Mouse (Mus musculus) inflammation-experienced regulatory T-cells (primary cell): ENCODE results near the gene Cylc1. TPM values are rescaled to one million over a fixed set of nuclear protein-coding genes. Genes with fewer than 3 reads are reported as not detected.

Experiments
- polyA plus RNA-seq, 2 experiments: library from polyadenylated mRNA; unstranded; fragments of 100-300 nt; shearing (Covaris generic); gene quantifications; one replicate each; pipeline ENCODE4 v1.2.1; 2017

The Cylc1 gene
- polyA plus RNA-seq, result not detected

GRCm38 (mm10) chrX:111110118-111110517, at the start of gene Cylc1:
Gene Cylc1 (plus strand): TSS chrX:111110418.

GRCm38 (mm10) chrX:111168040-111168439, 57.8 kb downstream of the Cylc1 start, which contains the start of gene Gm10112:
Gene Gm10112 (plus strand): TSS chrX:111168340.

Other genes starting within 250 kb of the Cylc1 start
- gene Gm10112, start 57.9 kb downstream of the Cylc1 start, polyA plus RNA-seq, result not detected